Mouse (Mus musculus) ES-E14 (cell line): ENCODE results near the gene Efna4.

ENCODE experiments used
- CHD2 ChIP-seq: IDR thresholded peaks from 2 replicates; pipeline ENCODE4 v1.6.1; 2014; ENCODE audit warnings: mild to moderate bottlenecking, low read depth, low read length, inconsistent platforms
- MAFK ChIP-seq: IDR thresholded peaks from 2 replicates; pipeline ENCODE4 v1.6.1; 2014; ENCODE audit warnings: mild to moderate bottlenecking, low read depth, low read length, inconsistent platforms; ENCODE audit not compliant: insufficient read depth
- ZC3H11A ChIP-seq: IDR thresholded peaks from 2 replicates; pipeline ENCODE4 v1.6.1; 2012; ENCODE audit warnings: low read depth, mild to moderate bottlenecking, inconsistent platforms, low read length, borderline replicate concordance
- ZNF384 ChIP-seq: IDR thresholded peaks from 2 replicates; pipeline ENCODE4 v1.6.1; 2012; ENCODE audit warnings: low read depth, low read length, inconsistent platforms

GRCm38 (mm10) chr3:89293247-89293918, 44.4 kb downstream of the Efna4 start:
- TF ChIP-seq ZC3H11A (no peak), MAFK (no peak), ZNF384 (no peak), CHD2 (no peak)
